Mouse (Mus musculus) frontal cortex, postnatal 25 days (tissue): ENCODE measurements around the gene Col6a2.

Experiments used
- DNase-seq, 2 experiments: peaks; one replicate each; pipeline ENCODE4 v3.0.0; 2022; ENCODE audit warnings: low spot score in 2 of 2

Col6a2 gene

GRCm38 (mm10) chr10:76548218-76548617, 75.2 kb downstream of the Col6a2 start:
- DNase-seq, result no peak

DNA sequence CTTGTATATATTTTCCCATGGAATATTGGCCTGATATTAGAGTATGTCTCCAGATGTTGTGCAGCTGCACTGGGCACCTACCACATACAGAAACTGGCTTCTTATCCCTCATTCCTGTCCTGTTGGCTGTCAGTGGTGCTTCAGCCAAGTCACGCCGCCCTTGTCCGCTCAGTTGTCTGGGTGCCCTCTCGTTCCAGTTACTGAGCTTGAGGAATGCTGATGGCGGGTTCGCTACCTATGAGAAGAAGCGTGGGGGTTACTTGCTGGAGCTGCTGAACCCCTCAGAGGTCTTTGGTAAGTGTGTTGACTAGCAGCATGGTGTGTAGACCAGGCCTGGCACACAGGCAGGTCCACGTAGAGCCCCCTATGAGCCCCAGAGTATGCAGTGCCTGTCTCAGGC, 76.9 kb downstream of the Col6a2 start:
- DNase-seq, result no peak
